Mouse (Mus musculus): ENCODE measurements around the gene Gstcd.

The Gstcd gene

GRCm38 (mm10) chr3:132942778-132943177, 149.1 kb downstream of the Gstcd start:
- DNase-seq (ENCODE audit: low read depth, low spot score) = no peak

- no peak for DNase-seq (ENCODE audit: low read depth, low spot score)
Observed at GRCm38 (mm10) chr3:132940181-132940990, 151.4 kb downstream of the Gstcd start.

GRCm38 (mm10) chr3:132939006-132939405, 152.8 kb downstream of the Gstcd start:
- DNase-seq (ENCODE audit: low read depth, low spot score) = no peak

GRCm38 (mm10) chr3:132934649-132935048, 157.2 kb downstream of the Gstcd start:
- no peak for DNase-seq (ENCODE audit: low read depth, low spot score)
